Mouse (Mus musculus) midbrain, embryonic 13.5 days (tissue): ENCODE results near the gene Mfap3l. TPM values are rescaled to one million over a fixed set of nuclear protein-coding genes. Genes with fewer than 3 reads are reported as not detected.

Source experiments
- ATAC-seq: fragments of 200-750 bp; cut with Nextera tagmentation; 2 replicates; pipeline ENCODE4 v1.8.0; 2017; ENCODE audit warnings: mild to moderate bottlenecking, moderate TSS enrichment, moderate library complexity
- H3K27ac ChIP-seq: fragments of 300-500 bp; sonication (generic); 2 replicates; pipeline ENCODE4 v1.5.1; 2015; ENCODE audit warnings: inconsistent platforms, mild to moderate bottlenecking, moderate library complexity
- H3K27me3 ChIP-seq: fragments of 300-500 bp; sonication (generic); 2 replicates; pipeline ENCODE4 v1.6.1; 2015; ENCODE audit warnings: mild to moderate bottlenecking, inconsistent platforms
- H3K36me3 ChIP-seq: fragments of 300-500 bp; sonication (generic); 2 replicates; pipeline ENCODE4 v1.6.1; 2015; ENCODE audit warnings: mild to moderate bottlenecking, inconsistent platforms
- H3K4me1 ChIP-seq: fragments of 300-500 bp; sonication (generic); replicated peaks from 2 replicates; pipeline ENCODE4 v1.6.1; 2015; ENCODE audit warnings: inconsistent platforms
- H3K4me2 ChIP-seq: fragments of 300-500 bp; sonication (generic); replicated peaks from 2 replicates; pipeline ENCODE4 v1.6.1; 2015; ENCODE audit warnings: moderate library complexity, mild to moderate bottlenecking, inconsistent platforms
- H3K4me3 ChIP-seq: fragments of 300-500 bp; sonication (generic); replicated peaks from 2 replicates; pipeline ENCODE4 v1.5.1; 2015; ENCODE audit warnings: mild to moderate bottlenecking, inconsistent platforms
- H3K9ac ChIP-seq: fragments of 300-500 bp; sonication (generic); replicated peaks from 2 replicates; pipeline ENCODE4 v1.6.1; 2015; ENCODE audit warnings: mild to moderate bottlenecking, inconsistent platforms
- H3K9me3 ChIP-seq: fragments of 300-500 bp; sonication (generic); 2 replicates; pipeline ENCODE4 v1.6.1; 2016; ENCODE audit warnings: mild to moderate bottlenecking, inconsistent platforms
- WGBS: fragments of 180-500 bp; shearing (Covaris S2); methylation state at CpG from one replicate; pipeline ENCODE4 v1.1.7; 2015; 5-methylcytosine and 5-hydroxymethylcytosine counted together
- polyA plus RNA-seq: library from polyadenylated mRNA; unstranded; fragments of >200 nt; fragmentation: Nextera tagmentation; extraction: Ambion mirVana; gene quantifications from 2 replicates; pipeline ENCODE4 v1.2.1, GENCODE M21; 2015

Mfap3l gene
- polyA plus RNA-seq, 1 experiment from 2014 or later, result 1.1 TPM

- Histone ChIP-seq H3K27me3 (peaks cover 32% of the 10 kb centered on the region), H3K9ac (no peak overlapping the region), H3K36me3 (no peaks in the 10 kb centered on the region), H3K4me2 (peak overlapping the region; percentile 98), H3K27ac (no peak overlapping the region), H3K4me1 (peaks cover 17% of the 10 kb centered on the region), H3K4me3 (peak overlapping the region; percentile 70), H3K9me3 (no peaks in the 10 kb centered on the region)
- ATAC-seq, result peak; percentile 18
- 1% methylated on average over 13 of the region's 13 CpGs for WGBS
These were observed 1.1 kb upstream of the Mfap3l start for GRCm38 (mm10) chr8:60631504-60631934.

GRCm38 (mm10) chr8:60632933-60633655 is 467 bp downstream of the Mfap3l start:
- H3K36me3 ChIP-seq, result no peaks in the 10 kb centered on the region
- peak overlapping the region; percentile 78 for H3K9ac ChIP-seq
- peak overlapping the region; percentile 70 for H3K4me3 ChIP-seq
- no peaks in the 10 kb centered on the region for H3K9me3 ChIP-seq
- H3K4me1 ChIP-seq, result peaks cover 17% of the 10 kb centered on the region
- peak overlapping the region; percentile 54 for H3K27ac ChIP-seq
- peak overlapping the region; percentile 98 for H3K4me2 ChIP-seq
- under 1% methylated on average over 56 of the region's 56 CpGs for WGBS
- H3K27me3 ChIP-seq, result peaks cover 32% of the 10 kb centered on the region
- ATAC-seq, result no peak; the same call in 1 of the 2 replicates

GRCm38 (mm10) chr8:60634921-60635320 is 2.3 kb downstream of the Mfap3l start:
- Histone ChIP-seq H3K4me1 (peaks cover 17% of the 10 kb centered on the region), H3K9me3 (no peaks in the 10 kb centered on the region), H3K27me3 (peaks cover 23% of the 10 kb centered on the region), H3K36me3 (no peaks in the 10 kb centered on the region), H3K4me2 (no peak overlapping the region), H3K9ac (no peak overlapping the region), H3K4me3 (no peak overlapping the region), H3K27ac (no peak overlapping the region)
- WGBS, result 74% methylated on average over 2 of the region's 2 CpGs
- no peak for ATAC-seq

GRCm38 (mm10) chr8:60635846-60636245 is 3.2 kb downstream of the Mfap3l start:
- Histone ChIP-seq H3K9me3 (no peaks in the 10 kb centered on the region), H3K27ac (no peak overlapping the region), H3K4me3 (no peak overlapping the region), H3K36me3 (no peaks in the 10 kb centered on the region), H3K9ac (no peak overlapping the region), H3K4me1 (peaks cover 17% of the 10 kb centered on the region), H3K27me3 (peaks cover 14% of the 10 kb centered on the region; the same call in 1 of the 2 replicates), H3K4me2 (no peak overlapping the region)
- ATAC-seq, result no peak

GRCm38 (mm10) chr8:60640046-60640445 is 7.4 kb downstream of the Mfap3l start:
- no peak overlapping the region for H3K4me3 ChIP-seq
- ATAC-seq, result no peak
- 93% methylated on average over 17 of the region's 17 CpGs for WGBS

GRCm38 (mm10) chr8:60643416-60644020 is 10.9 kb downstream of the Mfap3l start:
- no peak overlapping the region for H3K9ac ChIP-seq
- no peaks in the 10 kb centered on the region for H3K9me3 ChIP-seq
- no peaks in the 10 kb centered on the region for H3K36me3 ChIP-seq
- H3K4me3 ChIP-seq, result no peak overlapping the region
- H3K4me1 ChIP-seq, result no peaks in the 10 kb centered on the region
- 78% methylated on average over 6 of the region's 6 CpGs for WGBS
- no peak for ATAC-seq
- no peak overlapping the region for H3K4me2 ChIP-seq
- no peak overlapping the region for H3K27ac ChIP-seq
- no peaks in the 10 kb centered on the region for H3K27me3 ChIP-seq

More at GRCm38 (mm10) chr8:60640046-60640445, 7.4 kb downstream of the Mfap3l start:
- Histone ChIP-seq H3K4me1 (no peaks in the 10 kb centered on the region), H3K4me2 (no peak overlapping the region), H3K36me3 (no peaks in the 10 kb centered on the region), H3K9ac (no peak overlapping the region), H3K27me3 (peaks cover 3% of the 10 kb centered on the region; the same call in 1 of the 2 replicates), H3K9me3 (no peaks in the 10 kb centered on the region), H3K27ac (no peak overlapping the region)

GRCm38 (mm10) chr8:60645164-60645563 is 12.5 kb downstream of the Mfap3l start:
- Histone ChIP-seq H3K36me3 (no peaks in the 10 kb centered on the region), H3K9ac (no peak overlapping the region), H3K4me3 (no peak overlapping the region), H3K4me2 (no peak overlapping the region), H3K27me3 (no peaks in the 10 kb centered on the region), H3K4me1 (no peaks in the 10 kb centered on the region), H3K27ac (no peak overlapping the region), H3K9me3 (no peaks in the 10 kb centered on the region)
- 85% methylated on average over 4 of the region's 4 CpGs for WGBS
- ATAC-seq, result no peak

GRCm38 (mm10) chr8:60645911-60646310 is 13.3 kb downstream of the Mfap3l start:
- Histone ChIP-seq H3K4me2 (no peak overlapping the region), H3K4me1 (no peaks in the 10 kb centered on the region), H3K27ac (no peak overlapping the region), H3K27me3 (no peaks in the 10 kb centered on the region), H3K36me3 (no peaks in the 10 kb centered on the region), H3K4me3 (no peak overlapping the region), H3K9me3 (no peaks in the 10 kb centered on the region), H3K9ac (no peak overlapping the region)
- no peak for ATAC-seq
- WGBS, result 92% methylated on average over 3 of the region's 3 CpGs

- Histone ChIP-seq H3K4me3 (no peak overlapping the region), H3K4me2 (no peak overlapping the region), H3K27ac (no peak overlapping the region), H3K9me3 (no peaks in the 10 kb centered on the region), H3K36me3 (no peaks in the 10 kb centered on the region), H3K27me3 (no peaks in the 10 kb centered on the region), H3K4me1 (no peaks in the 10 kb centered on the region), H3K9ac (no peak overlapping the region)
- 91% methylated on average over 3 of the region's 3 CpGs for WGBS
- ATAC-seq, result no peak
These were observed 14.7 kb downstream of the Mfap3l start for GRCm38 (mm10) chr8:60647291-60647690.

- H3K9me3 ChIP-seq, result no peaks in the 10 kb centered on the region
- H3K9ac ChIP-seq, result no peak overlapping the region
- no peaks in the 10 kb centered on the region for H3K36me3 ChIP-seq
- H3K27ac ChIP-seq, result no peak overlapping the region
- no peaks in the 10 kb centered on the region for H3K27me3 ChIP-seq
- no peak overlapping the region for H3K4me2 ChIP-seq
- 84% methylated on average over 1 of the region's 1 CpGs for WGBS
- no peak overlapping the region for H3K4me3 ChIP-seq
- no peak for ATAC-seq
- H3K4me1 ChIP-seq, result no peaks in the 10 kb centered on the region
These were observed 16.5 kb downstream of the Mfap3l start for GRCm38 (mm10) chr8:60649081-60649480.

- ATAC-seq, result no peak
- Histone ChIP-seq H3K4me2 (no peak overlapping the region), H3K4me3 (no peak overlapping the region), H3K27me3 (no peaks in the 10 kb centered on the region), H3K36me3 (no peaks in the 10 kb centered on the region), H3K27ac (no peak overlapping the region), H3K4me1 (no peaks in the 10 kb centered on the region), H3K9me3 (no peaks in the 10 kb centered on the region), H3K9ac (no peak overlapping the region)
- WGBS, result 85% methylated on average over 4 of the region's 4 CpGs
These were observed 17.5 kb downstream of the Mfap3l start for GRCm38 (mm10) chr8:60650119-60650518.

GRCm38 (mm10) chr8:60657425-60658113 is 24.9 kb downstream of the Mfap3l start:
- peak; percentile 78 for ATAC-seq
- H3K27me3 ChIP-seq, result no peaks in the 10 kb centered on the region
- H3K4me3 ChIP-seq, result no peak overlapping the region
- no peak overlapping the region for H3K9ac ChIP-seq
- WGBS, result 53% methylated on average over 6 of the region's 6 CpGs
- peak overlapping the region; percentile 54 for H3K27ac ChIP-seq
- no peak overlapping the region for H3K4me2 ChIP-seq
- no peaks in the 10 kb centered on the region for H3K9me3 ChIP-seq
- H3K36me3 ChIP-seq, result no peaks in the 10 kb centered on the region
- H3K4me1 ChIP-seq, result peaks cover 18% of the 10 kb centered on the region
